Mouse (Mus musculus): ENCODE data around the gene E130218I03Rik. TPM values are rescaled to one million over a fixed set of nuclear protein-coding genes. Genes with fewer than 3 reads are reported as not detected.
A peak's percentile ranks its signal among the peaks of the same experiment; 100 is the strongest.

Gene E130218I03Rik
- polyA plus RNA-seq, 1 experiment, result not detected

- H3K4me3 ChIP-seq (ENCODE audit: insufficient read depth, low read depth, low read length), result peak overlapping the region; percentile 47; the same call in 1 of the 2 replicates
- 12% methylated on average over 13 of the region's 13 CpGs for WGBS
These were observed 29.4 kb downstream of the E130218I03Rik start for GRCm38 (mm10) chr4:134272731-134273416.

GRCm38 (mm10) chr4:134273417-134274345 lies 30.2 kb downstream of the E130218I03Rik start:
- Histone ChIP-seq H3K36me3 (ENCODE audit: control insufficient read depth, insufficient read depth, low read length) (peaks cover 4% of the 10 kb centered on the region; the same call in 1 of the 2 replicates), H3K4me1 (ENCODE audit: control insufficient read depth, insufficient read depth, low read length) (no peaks in the 10 kb centered on the region; the same call in 1 of the 2 replicates), H3K27me3 (replicated peaks; ENCODE audit: control insufficient read depth, insufficient read depth, low read length) (no peaks in the 10 kb centered on the region), H3K4me3 (ENCODE audit: insufficient read depth, low read depth, low read length) (peak overlapping the region; percentile 47), H3K27ac (ENCODE audit: insufficient read depth, low read depth, low read length) (peak overlapping the region; percentile 42; the same call in 1 of the 2 replicates)
- WGBS, result 9% methylated on average over 14 of the region's 14 CpGs
- TF ChIP-seq CTCF (conservative IDR thresholded peaks at IDR 0.05; ENCODE audit: insufficient read depth, insufficient read length, low read depth, low read length), result no peak
- TF ChIP-seq POLR2A (IDR thresholded peaks at IDR 0.05; ENCODE audit: low read depth, low read length), result no peak
- DNase-seq, result peak; percentile 45

More at GRCm38 (mm10) chr4:134272731-134273416, 29.4 kb downstream of the E130218I03Rik start:
- H3K27me3 ChIP-seq (replicated peaks; ENCODE audit: control insufficient read depth, insufficient read depth, low read length), result no peaks in the 10 kb centered on the region
- no peak overlapping the region; the same call in 1 of the 2 replicates for H3K27ac ChIP-seq (ENCODE audit: insufficient read depth, low read depth, low read length)
- DNase-seq, result no peak
- no peak for TF ChIP-seq CTCF (conservative IDR thresholded peaks at IDR 0.05; ENCODE audit: insufficient read depth, insufficient read length, low read depth, low read length)
- TF ChIP-seq POLR2A (IDR thresholded peaks at IDR 0.05; ENCODE audit: low read depth, low read length), result no peak
- no peaks in the 10 kb centered on the region for H3K36me3 ChIP-seq (ENCODE audit: control insufficient read depth, insufficient read depth, low read length)
- H3K4me1 ChIP-seq (ENCODE audit: control insufficient read depth, insufficient read depth, low read length), result no peaks in the 10 kb centered on the region; the same call in 1 of the 2 replicates

- Histone ChIP-seq H3K36me3 (ENCODE audit: control insufficient read depth, insufficient read depth, low read length) (no peaks in the 10 kb centered on the region; the same call in 1 of the 2 replicates), H3K27me3 (replicated peaks; ENCODE audit: control insufficient read depth, insufficient read depth, low read length) (no peaks in the 10 kb centered on the region), H3K4me3 (ENCODE audit: insufficient read depth, low read depth, low read length) (no peak overlapping the region), H3K4me1 (ENCODE audit: control insufficient read depth, insufficient read depth, low read length) (peaks cover 6% of the 10 kb centered on the region; the same call in 1 of the 2 replicates), H3K27ac (ENCODE audit: insufficient read depth, low read depth, low read length) (no peak overlapping the region)
- DNase-seq, result peak; percentile 11
- no peak for TF ChIP-seq CTCF (conservative IDR thresholded peaks at IDR 0.05; ENCODE audit: insufficient read depth, insufficient read length, low read depth, low read length)
- TF ChIP-seq POLR2A (IDR thresholded peaks at IDR 0.05; ENCODE audit: low read depth, low read length), result no peak
- WGBS, result 96% methylated on average over 2 of the region's 2 CpGs
These were observed 41.5 kb downstream of the E130218I03Rik start for GRCm38 (mm10) chr4:134284942-134285341.

GRCm38 (mm10) chr4:134286226-134287167 lies 43.0 kb downstream of the E130218I03Rik start:
- Histone ChIP-seq H3K4me1 (ENCODE audit: control insufficient read depth, insufficient read depth, low read length) (peaks cover 6% of the 10 kb centered on the region; the same call in 1 of the 2 replicates), H3K27ac (ENCODE audit: insufficient read depth, low read depth, low read length) (peak overlapping the region; percentile 44; the same call in 1 of the 2 replicates), H3K27me3 (replicated peaks; ENCODE audit: control insufficient read depth, insufficient read depth, low read length) (no peaks in the 10 kb centered on the region), H3K36me3 (ENCODE audit: control insufficient read depth, insufficient read depth, low read length) (no peaks in the 10 kb centered on the region), H3K4me3 (ENCODE audit: insufficient read depth, low read depth, low read length) (peak overlapping the region; percentile 96)
- WGBS, result 1% methylated on average over 59 of the region's 59 CpGs
- TF ChIP-seq CTCF (conservative IDR thresholded peaks at IDR 0.05; ENCODE audit: insufficient read depth, insufficient read length, low read depth, low read length) (no peak), POLR2A (IDR thresholded peaks at IDR 0.05; ENCODE audit: low read depth, low read length) (no peak)
- no peak for DNase-seq

GRCm38 (mm10) chr4:134287168-134287564 lies 43.7 kb downstream of the E130218I03Rik start:
- Histone ChIP-seq H3K4me3 (ENCODE audit: insufficient read depth, low read depth, low read length) (peak overlapping the region; percentile 96), H3K36me3 (ENCODE audit: control insufficient read depth, insufficient read depth, low read length) (no peaks in the 10 kb centered on the region), H3K4me1 (ENCODE audit: control insufficient read depth, insufficient read depth, low read length) (peaks cover 6% of the 10 kb centered on the region; the same call in 1 of the 2 replicates), H3K27ac (ENCODE audit: insufficient read depth, low read depth, low read length) (peak overlapping the region; percentile 92), H3K27me3 (replicated peaks; ENCODE audit: control insufficient read depth, insufficient read depth, low read length) (no peaks in the 10 kb centered on the region)
- TF ChIP-seq POLR2A (IDR thresholded peaks at IDR 0.05; ENCODE audit: low read depth, low read length) (peak; percentile 13), CTCF (conservative IDR thresholded peaks at IDR 0.05; ENCODE audit: insufficient read depth, insufficient read length, low read depth, low read length) (0 out of 2 replicates have a peak, but pooled peaks have one; percentile 20)
- WGBS, result under 1% methylated on average over 59 of the region's 59 CpGs
- DNase-seq, result peak; percentile 97

- DNase-seq, result peak; percentile 82
- under 1% methylated on average over 43 of the region's 43 CpGs for WGBS
- TF ChIP-seq CTCF (conservative IDR thresholded peaks at IDR 0.05; ENCODE audit: insufficient read depth, insufficient read length, low read depth, low read length) (no peak), POLR2A (IDR thresholded peaks at IDR 0.05; ENCODE audit: low read depth, low read length) (no peak)
- Histone ChIP-seq H3K27me3 (replicated peaks; ENCODE audit: control insufficient read depth, insufficient read depth, low read length) (no peaks in the 10 kb centered on the region), H3K27ac (ENCODE audit: insufficient read depth, low read depth, low read length) (peak within 1 kb of the TSS; percentile 92), H3K4me3 (ENCODE audit: insufficient read depth, low read depth, low read length) (peak within 1 kb of the TSS; percentile 96), H3K36me3 (ENCODE audit: control insufficient read depth, insufficient read depth, low read length) (no peaks in the 10 kb centered on the region), H3K4me1 (ENCODE audit: control insufficient read depth, insufficient read depth, low read length) (peaks cover 6% of the 10 kb centered on the region; the same call in 1 of the 2 replicates)
These were observed 44.1 kb downstream of the E130218I03Rik start, which contains the start of gene Pdik1l for GRCm38 (mm10) chr4:134287575-134288025. Gene Pdik1l (minus strand): TSS chr4:134287895.

Measured in kidney, adult 2 months (tissue).